Mouse (Mus musculus) left cerebral cortex, postnatal 10 days (tissue): ENCODE results near the gene Eme2. TPM values are rescaled to one million over a fixed set of nuclear protein-coding genes. Genes with fewer than 3 reads are reported as not detected.
"Not testable (repeated sequence)": the region's sequence is repeated elsewhere in the genome, so short reads cannot be mapped to it uniquely, and the experiment has no call there.

ENCODE experiments used
- DNase-seq, 2 experiments: peaks; one replicate each; pipeline ENCODE4 v3.0.0; 2021 to 2022; ENCODE audit warnings: low spot score in 2 of 2, mixed read lengths in 1 of 2; ENCODE audit errors: extremely low spot score in 1 of 2
- intact Hi-C: fragments of 180-260 bp; cut with DNase I; formaldehyde crosslinking; loops from one replicate; pipeline ENCODE4 v1.15.1; 2025
- total RNA-seq, 2 experiments: library from RNA; stranded (reverse); gene quantifications; 2 replicates each; pipeline ENCODE4 v1.2.3; 2021

Gene Eme2
- total RNA-seq, result 10 to 100 TPM; 53.9 to 56.6 TPM

GRCm38 (mm10) chr17:24894995-24895547, at the start of gene Eme2, which contains the start of gene Mrps34:
TSS of gene Eme2 (minus strand) at chr17:24895087.
TSS of gene Mrps34 (plus strand) at chr17:24895116.
- intact Hi-C loops, result no loop called here
- peak; percentile 80 to 88 for DNase-seq

DNA sequence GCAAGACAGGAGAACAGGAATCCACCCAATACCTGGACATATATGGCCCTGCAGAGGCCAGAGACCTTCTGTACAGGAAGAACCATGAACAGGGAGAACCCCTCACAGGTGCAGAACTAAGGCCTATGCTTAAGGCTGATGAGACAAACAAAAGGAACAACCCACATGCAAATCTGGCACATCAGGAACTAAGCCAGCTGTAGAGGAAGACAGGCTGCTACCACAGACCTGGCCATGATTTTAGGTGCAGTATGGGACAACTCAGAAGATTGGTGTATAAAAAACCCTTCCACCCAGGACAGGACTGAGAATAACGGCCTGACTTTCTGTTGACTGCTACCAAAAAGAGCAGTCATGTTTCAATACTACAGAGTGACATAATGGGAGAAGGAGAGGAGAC, 48.7 kb upstream of the Eme2 start:
- intact Hi-C loops, DNase-seq: not testable (repeated sequence)

GRCm38 (mm10) chr17:24943036-24943435, 48.1 kb upstream of the Eme2 start:
- intact Hi-C loops, result no loop called here
- DNase-seq, result peak in 1 of 2 experiments; percentile 42

DNA sequence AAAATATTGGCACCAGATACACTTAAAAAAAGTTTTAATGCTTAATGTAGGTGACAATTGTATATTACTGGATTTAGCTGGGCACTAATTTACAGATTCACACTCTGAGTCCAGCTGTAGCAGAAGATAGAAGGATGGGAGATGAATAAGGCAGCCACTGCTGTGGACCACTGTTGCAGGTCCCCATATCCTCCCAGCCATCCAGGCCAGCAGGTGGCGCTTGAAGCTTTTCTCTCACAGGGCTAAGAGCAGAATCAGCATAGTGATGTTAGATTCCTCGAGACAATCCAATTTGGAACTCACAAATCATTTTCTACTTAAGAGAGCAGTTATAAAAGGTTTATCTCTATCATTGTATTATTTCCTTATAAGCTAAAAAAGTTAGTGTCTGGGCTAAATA, 47.6 kb upstream of the Eme2 start:
- intact Hi-C loops, result not testable (repeated sequence)
- DNase-seq, result peak in 1 of 2 experiments; percentile 33

- intact Hi-C loops, result no loop called here
- no peak for DNase-seq
These were observed 42.4 kb upstream of the Eme2 start for GRCm38 (mm10) chr17:24937266-24937665.

DNA sequence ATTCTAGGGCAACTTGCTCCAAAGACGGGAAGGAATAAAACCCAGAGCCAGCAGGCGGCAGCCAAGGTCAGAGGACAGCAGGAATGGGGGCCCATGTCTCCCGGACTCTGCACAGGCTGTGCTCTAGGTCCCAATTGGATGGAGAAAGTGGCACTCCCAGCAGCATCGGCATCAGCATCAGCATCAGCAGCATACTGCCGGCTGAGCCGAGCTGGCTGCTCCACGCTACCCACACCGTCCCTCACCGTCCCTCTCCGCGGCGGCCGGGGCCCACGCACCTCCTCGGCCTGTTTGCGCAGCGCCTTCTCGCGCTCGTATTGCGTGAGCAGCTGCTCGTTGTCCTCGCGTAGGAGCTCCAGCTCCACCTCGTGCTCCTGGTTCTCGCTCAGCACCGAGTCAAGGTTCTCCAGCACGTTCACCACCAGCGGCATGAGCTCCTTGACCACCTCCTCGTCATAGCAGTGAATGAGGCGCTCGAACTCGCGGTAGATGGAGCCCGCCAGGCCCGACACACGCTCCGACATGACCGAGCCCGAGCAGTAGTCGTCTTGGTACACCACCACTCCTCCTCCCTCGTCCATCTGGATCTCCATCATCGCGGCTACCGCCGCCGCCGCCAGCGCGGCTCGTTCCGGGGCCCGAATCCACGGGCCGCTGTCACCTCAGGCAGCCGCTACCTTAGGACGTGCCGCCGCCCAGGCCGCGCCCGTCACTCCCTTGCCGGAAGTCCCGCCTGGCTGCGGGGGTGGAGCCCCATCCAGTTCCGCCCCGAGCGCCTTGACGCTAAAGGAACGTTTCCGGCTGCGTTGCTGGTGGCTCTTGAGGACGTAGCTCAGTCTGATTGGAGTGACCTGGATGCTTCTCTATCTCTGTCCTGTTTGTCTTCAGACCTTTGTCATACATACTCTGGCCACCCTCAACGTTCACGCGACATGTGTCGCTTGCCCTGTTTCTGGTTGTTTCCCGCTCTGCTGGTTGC, 41.7 kb upstream of the Eme2 start, which contains the start of gene Mapk8ip3:
TSS of gene Mapk8ip3 (minus strand) at position 719 of the 979 bp plus-strand sequence.
- DNase-seq, result peak; percentile 93 to 97
- intact Hi-C loops, result no loop called here

- intact Hi-C loops, result no loop called here
- no peak for DNase-seq
These were observed 40.8 kb upstream of the Eme2 start for GRCm38 (mm10) chr17:24935666-24936065.

DNA sequence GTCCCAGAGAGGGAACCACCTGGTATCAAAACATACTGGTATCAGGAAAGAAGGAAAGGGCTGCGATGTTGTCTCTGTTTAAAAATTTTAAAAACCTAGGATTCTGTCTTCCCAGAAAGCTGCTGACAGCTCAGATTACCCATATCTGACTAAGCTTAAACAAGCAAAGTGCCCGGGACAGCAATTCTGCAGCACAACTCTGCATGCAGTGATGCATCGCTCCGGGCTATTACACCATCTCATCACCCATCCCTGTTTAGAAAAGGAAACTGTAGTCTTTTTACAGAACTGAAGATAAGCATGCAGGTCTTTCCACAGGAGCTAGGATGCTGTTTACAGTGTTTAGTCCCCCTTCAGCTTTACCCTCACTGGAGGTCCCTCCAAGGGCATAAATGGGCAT, 40.0 kb upstream of the Eme2 start:
- intact Hi-C loops, result no loop called here
- DNase-seq, result no peak

- intact Hi-C loops, result no loop called here
- DNase-seq, result no peak
These were observed 38.3 kb upstream of the Eme2 start for GRCm38 (mm10) chr17:24933163-24933562.

GRCm38 (mm10) chr17:24932431-24932830, 37.5 kb upstream of the Eme2 start:
- DNase-seq, result no peak
- intact Hi-C loops, result no loop called here

DNA sequence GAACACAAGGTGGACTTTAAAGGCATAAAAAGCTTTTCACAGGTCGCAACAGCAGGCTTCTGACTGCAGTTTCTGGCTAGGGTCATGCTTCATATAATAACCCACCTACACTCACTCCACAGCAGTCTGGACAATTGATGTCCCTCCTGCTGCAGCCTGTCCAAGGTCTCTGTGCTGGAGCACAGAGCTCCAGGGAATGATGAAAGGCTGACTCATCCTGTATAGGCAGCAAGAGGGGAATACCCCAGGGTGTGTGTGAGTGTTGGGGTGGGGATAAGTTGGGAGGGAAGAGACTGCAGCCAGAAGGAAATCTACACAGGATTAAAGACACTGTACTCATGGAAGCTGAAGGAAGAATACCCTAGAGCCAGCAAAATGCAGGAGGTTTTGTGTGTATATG, 34.6 kb upstream of the Eme2 start:
- no peak for DNase-seq
- intact Hi-C loops, result loop anchor here (5.0 kb wide), 1 partner anchor 38 kb away; no protein-coding TSS in a partner anchor

DNA sequence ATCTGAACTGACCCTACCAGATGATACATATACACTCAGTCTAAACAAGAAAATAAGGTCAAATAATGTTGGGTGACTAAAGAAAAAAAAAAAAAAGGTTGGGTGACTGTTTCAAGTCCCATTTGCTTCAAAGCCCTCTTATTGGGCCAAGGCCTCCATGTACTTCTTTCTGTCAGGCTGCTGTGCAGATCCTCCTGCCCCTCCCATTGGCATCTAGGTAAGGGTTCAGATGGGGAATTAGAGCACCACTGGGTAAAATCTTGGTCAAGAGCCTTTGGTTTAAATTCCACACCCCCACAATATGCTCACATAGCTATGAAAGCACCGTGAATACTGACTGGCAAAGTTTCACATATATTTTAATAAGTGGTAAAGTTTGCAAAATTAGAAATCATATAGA, 28.4 kb upstream of the Eme2 start:
- intact Hi-C loops, result no loop called here

DNA sequence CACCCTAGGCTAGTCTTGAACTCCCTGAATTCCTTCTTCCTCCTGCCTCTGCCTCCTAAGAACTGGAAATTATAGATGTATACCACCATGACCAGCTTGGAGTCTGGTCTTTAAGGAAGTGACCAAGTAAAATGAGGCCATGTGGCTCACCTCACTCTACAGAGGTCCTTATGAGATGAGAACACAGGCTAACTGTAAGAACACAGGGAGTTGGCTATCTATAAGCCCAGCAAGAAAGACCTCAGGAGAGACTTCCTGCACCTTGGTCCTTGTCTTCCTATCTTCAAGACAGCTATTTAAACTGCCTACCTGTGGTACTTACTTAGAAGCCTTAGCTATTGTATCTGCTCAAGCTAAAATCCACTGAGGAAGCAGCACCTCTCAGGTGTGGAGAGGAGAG, 19.1 kb upstream of the Eme2 start:
- intact Hi-C loops, result no loop called here

More for the DNA sequence above, 28.4 kb upstream of the Eme2 start:
- no peak for DNase-seq

DNA sequence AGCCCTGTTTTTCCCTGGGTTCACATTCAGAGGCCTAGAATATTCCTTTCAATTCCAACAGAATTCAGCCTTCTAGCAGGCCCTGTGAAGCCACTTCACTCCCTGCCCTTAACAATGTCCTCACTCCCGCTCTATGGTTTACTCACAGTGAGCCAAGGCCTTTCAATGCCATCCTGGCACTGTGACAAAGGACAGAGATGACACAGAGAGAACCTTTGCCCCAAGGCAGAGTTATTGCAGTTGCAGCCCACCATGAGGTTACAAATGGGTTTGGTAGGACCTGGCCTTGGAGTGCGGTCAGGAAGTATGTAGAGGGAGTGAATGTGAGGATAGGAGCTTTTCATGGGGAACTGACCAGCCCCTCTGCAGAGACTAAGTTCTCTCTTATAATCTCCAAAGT, 12.7 kb upstream of the Eme2 start:
- intact Hi-C loops, result no loop called here
- no peak for DNase-seq

More for the DNA sequence above, 19.1 kb upstream of the Eme2 start:
- DNase-seq, result no peak

- peak in 1 of 2 experiments; percentile 18 for DNase-seq
- intact Hi-C loops, result no loop called here
These were observed 8.9 kb upstream of the Eme2 start for GRCm38 (mm10) chr17:24903767-24904166.

- intact Hi-C loops, result no loop called here
- DNase-seq, result peak in 1 of 2 experiments; percentile 50
These were observed 8.0 kb upstream of the Eme2 start for GRCm38 (mm10) chr17:24902671-24903474.

GRCm38 (mm10) chr17:24902124-24902523, 7.2 kb upstream of the Eme2 start:
- no peak for DNase-seq
- intact Hi-C loops, result no loop called here

DNA sequence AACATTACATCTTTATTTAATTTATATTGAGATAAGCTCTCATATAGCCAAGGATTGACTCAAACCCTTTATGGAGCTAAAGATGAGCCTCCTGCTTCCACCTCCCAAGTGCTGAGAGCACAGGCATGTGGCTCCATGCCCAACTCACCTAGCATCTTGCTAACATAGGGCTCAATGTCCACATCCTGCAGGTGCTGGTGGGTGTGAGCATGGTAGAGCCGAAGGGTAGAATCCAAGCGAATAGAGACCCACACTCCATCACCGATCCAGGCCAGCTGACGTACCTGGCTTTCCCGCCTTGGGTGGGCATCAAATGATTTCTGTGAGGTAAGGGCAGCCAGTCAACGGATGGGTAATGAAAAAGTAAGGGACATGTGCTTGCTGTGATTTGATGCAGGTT, 5.1 kb upstream of the Eme2 start:
- intact Hi-C loops, result no loop called here
- no peak for DNase-seq

DNA sequence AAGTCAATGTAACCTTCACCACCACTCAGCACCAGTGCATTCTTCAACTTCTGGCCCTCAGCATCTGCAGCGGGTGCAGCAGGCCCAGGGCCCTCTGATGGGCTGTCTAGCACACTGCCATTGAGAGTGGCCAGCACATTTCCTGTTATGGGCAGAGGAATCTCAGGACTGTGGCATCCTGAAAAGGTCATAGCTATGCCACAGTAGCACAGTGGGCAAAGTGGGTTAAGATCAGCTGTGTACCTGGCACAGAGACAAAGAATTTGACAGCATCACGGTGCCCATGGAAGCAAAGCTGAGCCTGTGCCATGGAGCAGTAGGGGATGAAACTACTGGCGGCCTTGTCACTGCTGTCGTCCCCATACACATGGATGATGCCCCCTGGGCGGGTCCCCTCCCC, 4.3 kb upstream of the Eme2 start:
- DNase-seq, result no peak
- intact Hi-C loops, result no loop called here
